Mouse (Mus musculus) testis, adult 2 months (tissue): Measurements from ENCODE around the gene Me1.

Experiments
- CTCF ChIP-seq: fragments of 200-500 bp; IDR thresholded peaks from 2 replicates; pipeline ENCODE4 v1.5.1; 2012; ENCODE audit warnings: low read depth, mild to moderate bottlenecking, inconsistent platforms, low read length, moderate library complexity; ENCODE audit not compliant: control insufficient read depth, insufficient read depth, insufficient replicate concordance
- POLR2A ChIP-seq: fragments of 200-500 bp; IDR thresholded peaks from 2 replicates; pipeline ENCODE4 v1.6.1; 2012; ENCODE audit warnings: low read depth, mild to moderate bottlenecking, inconsistent platforms, low read length, moderate library complexity; ENCODE audit not compliant: control insufficient read depth

DNA sequence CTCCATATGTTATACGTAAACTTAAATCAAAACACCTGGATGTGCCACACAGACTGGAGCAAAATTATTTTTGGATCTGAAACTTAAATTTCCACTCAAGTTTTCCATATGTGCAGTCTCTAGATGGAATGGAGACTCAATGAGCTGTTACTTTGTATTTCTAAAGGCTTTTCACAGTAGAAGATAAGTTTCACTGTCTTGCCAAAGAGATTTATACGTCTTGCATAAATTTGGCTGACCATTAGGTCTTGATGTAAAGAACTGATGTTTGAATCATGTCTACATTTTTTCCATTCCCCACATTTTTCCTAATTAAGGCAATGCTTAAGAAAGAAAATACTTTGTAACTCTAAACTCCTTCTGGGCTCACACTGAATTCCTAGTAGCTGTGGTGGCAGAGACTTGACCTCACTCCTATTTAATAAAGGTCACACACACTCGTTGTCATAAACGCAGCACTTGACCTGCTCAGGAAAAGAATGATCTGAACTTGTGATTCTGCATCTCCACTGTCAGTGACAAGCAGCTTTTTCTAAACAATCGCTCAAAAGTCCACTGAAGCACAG is 22.8 kb downstream of the Me1 start:
- TF ChIP-seq CTCF (no peak), POLR2A (no peak)
